Mouse (Mus musculus) heart, embryonic 16.5 days (tissue): ENCODE data around the gene Mycbpap. TPM values are rescaled to one million over a fixed set of nuclear protein-coding genes. Genes with fewer than 3 reads are reported as not detected.

Experiments used
- ATAC-seq: fragments of 200-750 bp; cut with Nextera tagmentation; replicated peaks from 2 replicates; pipeline ENCODE4 v1.8.0; 2017; ENCODE audit warnings: moderate number of reproducible peaks; ENCODE audit not compliant: insufficient read depth, low FRiP score; ENCODE audit errors: extremely low read depth
- H3K27ac ChIP-seq: fragments of 300-500 bp; sonication (generic); 2 replicates; pipeline ENCODE4 v1.5.1; 2014; ENCODE audit warnings: mild to moderate bottlenecking, low read length, control low read depth, moderate library complexity
- H3K27me3 ChIP-seq: fragments of 300-500 bp; sonication (generic); 2 replicates; pipeline ENCODE4 v1.6.1; 2014; ENCODE audit warnings: low read length, mixed read lengths; ENCODE audit not compliant: control insufficient read depth, insufficient read depth
- H3K36me3 ChIP-seq: fragments of 300-500 bp; sonication (generic); 2 replicates; pipeline ENCODE4 v1.6.1; 2014; ENCODE audit not compliant: control insufficient read depth, insufficient read depth
- H3K4me1 ChIP-seq: fragments of 300-500 bp; sonication (generic); 2 replicates; pipeline ENCODE4 v1.6.1; 2014; ENCODE audit warnings: low read length, mixed read lengths; ENCODE audit not compliant: control insufficient read depth, insufficient read depth
- H3K4me2 ChIP-seq: fragments of 300-500 bp; sonication (generic); 2 replicates; pipeline ENCODE4 v1.6.1; 2014; ENCODE audit warnings: low read depth, mild to moderate bottlenecking, control low read depth, low read length
- H3K4me3 ChIP-seq: fragments of 300-500 bp; sonication (generic); 2 replicates; pipeline ENCODE4 v1.5.1; 2014; ENCODE audit warnings: mild to moderate bottlenecking, control low read depth, low read length
- H3K9ac ChIP-seq: fragments of 300-500 bp; sonication (generic); 2 replicates; pipeline ENCODE4 v1.6.1; 2014; ENCODE audit warnings: low read length, control low read depth
- H3K9me3 ChIP-seq: fragments of 300-500 bp; sonication (generic); replicated peaks from 2 replicates; pipeline ENCODE4 v1.6.1; 2016; ENCODE audit warnings: low read length; ENCODE audit not compliant: control insufficient read depth
- WGBS: fragments of 180-500 bp; shearing (Covaris S2); extraction: QIAGEN DNeasy Blood & Tissue Kit; methylation state at CpG from one replicate; pipeline ENCODE4 v1.1.7; 2014; 5-methylcytosine and 5-hydroxymethylcytosine counted together
- polyA plus RNA-seq: library from polyadenylated mRNA; unstranded; fragments of >200 nt; fragmentation: Nextera tagmentation; extraction: Ambion mirVana; gene quantifications from 2 replicates; pipeline ENCODE4 v1.2.1, GENCODE M21; 2015

The Mycbpap gene
- polyA plus RNA-seq, 1 experiment from 2014 or later: 5.7 TPM

GRCm38 (mm10) chr11:94550442-94550744, 28.9 kb upstream of the Mycbpap start:
- no peak overlapping the region for H3K4me3 ChIP-seq
- no peak overlapping the region for H3K4me2 ChIP-seq
- no peak for ATAC-seq
- H3K9ac ChIP-seq: no peak overlapping the region
- H3K27me3 ChIP-seq: no peaks in the 10 kb centered on the region
- no peak overlapping the region for H3K27ac ChIP-seq
- 75% methylated on average over 5 of the region's 5 CpGs for WGBS
- H3K36me3 ChIP-seq: no peaks in the 10 kb centered on the region
- peaks cover 4% of the 10 kb centered on the region; the same call in 1 of the 2 replicates for H3K9me3 ChIP-seq
- peaks cover 5% of the 10 kb centered on the region for H3K4me1 ChIP-seq

DNA sequence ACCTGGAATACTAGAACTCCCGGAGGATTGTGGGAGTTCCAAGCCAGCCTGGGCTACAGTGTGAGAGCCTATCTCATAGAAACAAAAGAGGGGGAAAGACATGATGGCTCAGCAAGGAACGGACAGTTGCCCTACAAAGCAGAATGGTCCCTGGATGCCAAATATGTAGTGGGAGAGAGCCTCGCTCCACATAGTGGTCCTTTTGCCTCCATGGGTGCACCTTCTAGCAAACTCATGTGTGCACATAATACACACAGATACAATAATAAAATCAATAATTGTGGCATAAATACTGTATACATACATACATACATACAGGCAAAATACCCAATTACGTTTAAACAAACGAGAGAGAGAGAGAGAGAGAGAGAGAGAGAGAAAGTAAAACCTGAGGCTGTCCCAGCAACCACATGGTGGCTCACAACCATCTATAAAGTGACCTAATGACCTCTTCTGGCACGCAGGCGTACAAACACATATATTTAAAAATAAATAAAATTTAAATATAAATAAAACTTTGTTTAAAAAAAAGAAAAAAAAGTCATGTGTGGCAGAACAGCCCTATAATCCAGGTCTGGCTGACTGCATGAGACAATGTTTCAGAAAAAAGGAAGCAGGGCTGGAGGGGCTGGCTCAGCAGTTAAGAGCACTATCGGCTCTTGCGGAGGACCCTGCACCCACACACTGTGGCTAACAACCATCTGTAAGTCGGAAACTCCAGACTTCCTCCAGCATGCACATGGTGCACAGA, 28.3 kb upstream of the Mycbpap start:
- 66% methylated on average over 10 of the region's 10 CpGs for WGBS
- Histone ChIP-seq H3K4me1 (peaks cover 5% of the 10 kb centered on the region), H3K27me3 (no peaks in the 10 kb centered on the region), H3K9me3 (peaks cover 4% of the 10 kb centered on the region; the same call in 1 of the 2 replicates), H3K4me3 (no peak overlapping the region), H3K9ac (peak overlapping the region; percentile 52), H3K27ac (peak overlapping the region; percentile 69), H3K4me2 (no peak overlapping the region), H3K36me3 (no peaks in the 10 kb centered on the region)
- ATAC-seq: no peak

DNA sequence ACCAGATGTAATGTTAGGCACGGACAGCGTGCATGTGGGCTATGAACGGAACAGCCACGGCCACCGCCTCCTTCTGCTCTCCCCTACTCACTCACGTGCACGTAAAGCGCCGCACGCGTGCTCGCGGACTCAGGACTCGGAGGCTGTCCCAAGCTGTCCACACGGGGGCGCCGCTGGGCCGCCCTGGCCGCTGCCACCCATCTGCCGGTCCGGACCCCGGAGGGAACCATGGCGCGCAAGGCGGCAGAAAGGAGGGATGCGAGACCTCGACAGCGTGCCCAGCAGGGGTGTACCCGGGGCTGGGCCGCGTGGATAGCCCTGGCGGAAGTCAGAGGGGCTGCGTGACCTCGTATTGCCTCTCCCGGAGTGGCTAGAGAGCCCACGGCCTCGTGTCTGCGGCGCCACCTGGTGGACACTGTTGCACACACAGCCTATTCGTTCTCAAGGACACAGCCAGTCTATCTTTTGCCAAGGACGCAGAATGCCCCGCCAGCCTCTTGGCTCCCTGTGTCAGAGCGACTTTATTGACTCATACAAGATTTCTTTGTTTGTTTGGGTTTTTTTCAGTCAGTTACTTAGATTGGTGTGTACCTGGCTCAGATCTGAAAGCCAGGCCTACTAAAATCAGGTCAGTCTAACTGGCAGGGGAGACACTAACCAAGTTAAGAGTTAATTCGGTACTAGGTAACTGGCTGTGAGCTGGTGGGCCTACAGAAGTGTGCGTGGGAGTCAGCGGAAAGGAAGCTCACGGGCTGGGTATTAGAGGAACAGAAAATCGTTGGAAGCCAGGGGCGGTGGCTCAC, 27.5 kb upstream of the Mycbpap start, which contains the start of gene Rsad1:
Gene Rsad1 (minus strand): TSS at position 368 of the 803 bp plus-strand sequence.
- peak; percentile 85 for ATAC-seq
- Histone ChIP-seq H3K27me3 (no peaks in the 10 kb centered on the region), H3K27ac (peak within 1 kb of the TSS; percentile 79), H3K4me1 (peaks cover 7% of the 10 kb centered on the region), H3K9ac (peak within 1 kb of the TSS; percentile 73), H3K4me2 (peak within 1 kb of the TSS; percentile 79), H3K4me3 (peak within 1 kb of the TSS; percentile 57), H3K9me3 (peaks cover 4% of the 10 kb centered on the region; the same call in 1 of the 2 replicates), H3K36me3 (no peaks in the 10 kb centered on the region)
- WGBS: 3% methylated on average over 49 of the region's 49 CpGs

DNA sequence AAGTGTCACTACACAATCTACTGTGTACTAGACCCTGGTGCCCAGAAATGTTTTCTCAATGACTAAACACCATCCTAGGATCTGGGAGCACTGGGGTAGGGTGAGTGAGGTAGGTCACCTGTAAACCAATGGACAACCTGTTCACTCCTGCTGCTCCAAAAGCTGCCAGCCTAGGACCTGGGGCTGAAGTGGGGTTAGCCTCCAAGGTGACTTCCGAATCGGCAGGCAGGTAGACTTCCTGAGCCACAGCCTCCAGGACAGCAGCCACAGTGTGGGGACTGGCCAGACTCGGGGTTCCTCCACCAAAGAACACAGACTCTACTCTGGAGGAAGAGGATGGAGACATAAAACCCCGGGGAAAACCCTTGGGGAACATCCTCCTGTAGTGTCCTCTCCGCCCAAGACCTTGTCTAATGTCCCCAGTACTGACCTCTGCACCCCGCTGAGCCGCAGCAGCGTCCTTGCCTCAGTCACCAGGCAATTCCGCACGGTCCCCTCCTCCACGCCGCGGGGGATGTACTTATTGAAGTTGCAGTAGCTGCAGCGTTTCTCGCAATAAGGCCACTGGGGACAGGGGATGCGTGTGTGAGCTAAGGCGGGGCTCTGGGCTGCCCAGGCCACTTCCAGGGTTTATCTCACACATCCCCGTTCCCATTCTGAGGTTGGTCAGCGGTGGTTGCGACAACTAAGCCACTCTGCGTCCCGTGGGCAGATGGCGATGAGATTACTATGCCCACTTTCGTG, 26.7 kb upstream of the Mycbpap start:
- peaks cover 7% of the 10 kb centered on the region for H3K4me1 ChIP-seq
- H3K9ac ChIP-seq: peak overlapping the region; percentile 73
- no peaks in the 10 kb centered on the region for H3K36me3 ChIP-seq
- peak overlapping the region; percentile 79 for H3K4me2 ChIP-seq
- no peaks in the 10 kb centered on the region for H3K27me3 ChIP-seq
- H3K27ac ChIP-seq: peak overlapping the region; percentile 79
- 0 out of 2 replicates have a peak, but pooled peaks have one; percentile 11 for ATAC-seq
- 10% methylated on average over 24 of the region's 24 CpGs for WGBS
- H3K4me3 ChIP-seq: peak overlapping the region; percentile 57
- peaks cover 4% of the 10 kb centered on the region; the same call in 1 of the 2 replicates for H3K9me3 ChIP-seq

GRCm38 (mm10) chr11:94547271-94547670, 25.7 kb upstream of the Mycbpap start:
- H3K27ac ChIP-seq: no peak overlapping the region
- H3K4me3 ChIP-seq: no peak overlapping the region
- WGBS: 94% methylated on average over 6 of the region's 6 CpGs
- H3K9me3 ChIP-seq: peaks cover 4% of the 10 kb centered on the region; the same call in 1 of the 2 replicates
- 0 out of 2 replicates have a peak, but pooled peaks cover 5% of the 10 kb centered on the region for H3K36me3 ChIP-seq
- H3K27me3 ChIP-seq: no peaks in the 10 kb centered on the region
- no peak for ATAC-seq
- H3K9ac ChIP-seq: no peak overlapping the region
- peaks cover 7% of the 10 kb centered on the region for H3K4me1 ChIP-seq
- H3K4me2 ChIP-seq: no peak overlapping the region

DNA sequence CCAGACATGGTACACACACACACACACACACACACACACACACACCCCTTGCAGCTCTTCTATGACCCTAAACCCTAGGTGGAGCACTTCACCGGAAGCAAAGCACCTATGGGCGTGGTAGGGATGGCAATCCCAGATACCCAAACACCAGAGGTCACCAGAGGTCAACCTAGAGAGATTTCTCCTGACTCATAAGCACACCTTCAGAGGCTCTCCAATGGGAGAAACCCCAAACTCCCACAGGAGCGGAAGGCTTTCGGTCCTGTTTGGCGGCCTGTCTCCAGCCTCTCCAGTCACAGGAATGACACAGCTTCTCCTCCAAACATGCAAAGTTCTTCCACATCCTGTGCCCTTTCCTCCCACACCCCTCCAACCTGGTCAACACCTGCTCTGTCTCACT, 24.8 kb upstream of the Mycbpap start:
- H3K36me3 ChIP-seq: 0 out of 2 replicates have a peak, but pooled peaks cover 5% of the 10 kb centered on the region
- H3K27me3 ChIP-seq: no peaks in the 10 kb centered on the region
- ATAC-seq: no peak
- no peaks in the 10 kb centered on the region; the same call in 1 of the 2 replicates for H3K9me3 ChIP-seq
- WGBS: 98% methylated on average over 5 of the region's 5 CpGs
- H3K9ac ChIP-seq: no peak overlapping the region
- no peak overlapping the region for H3K4me2 ChIP-seq
- H3K27ac ChIP-seq: no peak overlapping the region
- no peak overlapping the region for H3K4me3 ChIP-seq
- peaks cover 7% of the 10 kb centered on the region for H3K4me1 ChIP-seq

DNA sequence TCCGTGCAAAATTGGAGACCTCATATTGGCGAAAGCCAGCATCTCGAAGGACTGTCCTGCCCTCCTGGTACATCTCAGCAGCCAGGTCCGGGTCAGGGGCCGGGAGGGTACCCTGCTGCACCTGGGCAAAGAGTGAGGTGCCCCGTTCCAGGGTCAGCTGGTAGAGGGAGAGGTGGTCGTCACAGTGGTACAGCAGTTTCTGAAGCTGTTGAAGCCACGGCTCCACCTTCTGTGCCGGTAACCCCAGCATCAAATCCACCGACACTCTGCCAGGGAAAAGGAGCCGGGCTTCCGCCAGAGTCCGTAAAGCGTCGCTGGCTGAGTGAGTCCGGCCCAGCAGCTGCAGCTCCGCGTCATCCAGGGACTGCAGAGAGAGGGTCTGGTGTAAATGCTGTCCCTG, 22.9 kb upstream of the Mycbpap start:
- peak overlapping the region; percentile 36 for H3K4me2 ChIP-seq
- no peaks in the 10 kb centered on the region for H3K27me3 ChIP-seq
- no peaks in the 10 kb centered on the region for H3K9me3 ChIP-seq
- WGBS: 53% methylated on average over 18 of the region's 18 CpGs
- 0 out of 2 replicates have a peak, but pooled peaks cover 5% of the 10 kb centered on the region for H3K36me3 ChIP-seq
- peak overlapping the region; percentile 21; the same call in 1 of the 2 replicates for H3K9ac ChIP-seq
- H3K4me1 ChIP-seq: peaks cover 7% of the 10 kb centered on the region
- no peak overlapping the region for H3K27ac ChIP-seq
- ATAC-seq: no peak
- H3K4me3 ChIP-seq: peak overlapping the region; percentile 20

- Histone ChIP-seq H3K9me3 (no peaks in the 10 kb centered on the region), H3K27ac (no peak overlapping the region), H3K9ac (peak overlapping the region; percentile 10; the same call in 1 of the 2 replicates), H3K36me3 (0 out of 2 replicates have a peak, but pooled peaks cover 5% of the 10 kb centered on the region), H3K27me3 (no peaks in the 10 kb centered on the region), H3K4me2 (peak overlapping the region; percentile 36), H3K4me3 (peak overlapping the region; percentile 20; the same call in 1 of the 2 replicates), H3K4me1 (peaks cover 7% of the 10 kb centered on the region)
- peak; percentile 33 for ATAC-seq
- 19% methylated on average over 9 of the region's 9 CpGs for WGBS
These were observed 22.4 kb upstream of the Mycbpap start for GRCm38 (mm10) chr11:94543932-94544331.
